Mouse (Mus musculus) embryonic facial prominence, embryonic 14.5 days (tissue): ENCODE measurements at regions not wholly inside any gene's neighbourhood (a gene's known extent, or its start where the extent isn't known, plus 50 kb on each side); places are given as distances from the start of the nearest gene placed in this dataset.

ENCODE experiments used
- ATAC-seq: fragments of 200-750 bp; cut with Nextera tagmentation; 2 replicates; pipeline ENCODE4 v1.8.0; 2017; ENCODE audit warnings: low read depth, moderate number of reproducible peaks, moderate TSS enrichment
- DNase-seq: peaks from one replicate; pipeline ENCODE4 v3.0.0-alpha.2; 2015; ENCODE audit warnings: low spot score
- H3K27ac ChIP-seq: fragments of 300-500 bp; sonication (generic); replicated peaks from 2 replicates; pipeline ENCODE4 v1.5.1; 2014; ENCODE audit warnings: low read depth, mild to moderate bottlenecking, low read length, moderate library complexity
- H3K27me3 ChIP-seq: fragments of 300-500 bp; sonication (generic); replicated peaks from 2 replicates; pipeline ENCODE4 v1.6.1; 2014; ENCODE audit warnings: low read length; ENCODE audit not compliant: control insufficient read depth, insufficient read depth
- H3K36me3 ChIP-seq: fragments of 300-500 bp; sonication (generic); 2 replicates; pipeline ENCODE4 v1.6.1; 2014; ENCODE audit warnings: low read length, mixed read lengths; ENCODE audit not compliant: control insufficient read depth, insufficient read depth
- H3K4me1 ChIP-seq: fragments of 300-500 bp; sonication (generic); 2 replicates; pipeline ENCODE4 v1.6.1; 2014; ENCODE audit warnings: antibody characterized with exemption, low read length; ENCODE audit not compliant: control insufficient read depth, insufficient read depth
- H3K4me2 ChIP-seq: fragments of 300-500 bp; sonication (generic); 2 replicates; pipeline ENCODE4 v1.6.1; 2014; ENCODE audit warnings: low read depth, mild to moderate bottlenecking, low read length, moderate library complexity, mixed read lengths
- H3K4me3 ChIP-seq: fragments of 300-500 bp; sonication (generic); 2 replicates; pipeline ENCODE4 v1.5.1; 2014; ENCODE audit warnings: low read depth, mild to moderate bottlenecking, low read length
- H3K9ac ChIP-seq: fragments of 300-500 bp; sonication (generic); 2 replicates; pipeline ENCODE4 v1.6.1; 2014; ENCODE audit warnings: low read depth, mild to moderate bottlenecking, low read length, moderate library complexity, mixed read lengths
- H3K9me3 ChIP-seq: fragments of 300-500 bp; sonication (generic); 2 replicates; pipeline ENCODE4 v1.6.1; 2016; ENCODE audit warnings: low read length; ENCODE audit not compliant: control insufficient read depth
- WGBS: fragments of 180-500 bp; shearing (Covaris S2); extraction: QIAGEN DNeasy Blood & Tissue Kit; methylation state at CpG from one replicate; pipeline ENCODE4 v1.1.7; 2014; 5-methylcytosine and 5-hydroxymethylcytosine counted together

- H3K4me3 ChIP-seq, result no peak overlapping the region
- DNase-seq (no peak), ATAC-seq (no peak)
- 83% methylated on average over 3 of the region's 3 CpGs for WGBS
- H3K27me3 ChIP-seq, result no peaks in the 10 kb centered on the region
- H3K9me3 ChIP-seq, result no peaks in the 10 kb centered on the region
- no peaks in the 10 kb centered on the region for H3K36me3 ChIP-seq
- H3K9ac ChIP-seq, result no peak overlapping the region
- H3K4me2 ChIP-seq, result no peak overlapping the region
- H3K27ac ChIP-seq, result no peak overlapping the region
- no peaks in the 10 kb centered on the region for H3K4me1 ChIP-seq
Observed at GRCm38 (mm10) chr5:78419205-78419604, 1011.4 kb upstream of the Igfbp7 start.

- no peak overlapping the region for H3K27ac ChIP-seq
- no peak overlapping the region for H3K9ac ChIP-seq
- H3K9me3 ChIP-seq, result no peaks in the 10 kb centered on the region
- ATAC-seq (no peak), DNase-seq (no peak)
- H3K27me3 ChIP-seq, result no peaks in the 10 kb centered on the region
- no peaks in the 10 kb centered on the region for H3K36me3 ChIP-seq
- no peak overlapping the region for H3K4me2 ChIP-seq
- no peak overlapping the region for H3K4me3 ChIP-seq
- H3K4me1 ChIP-seq, result no peaks in the 10 kb centered on the region
Observed at GRCm38 (mm10) chr5:78406370-78406769, 998.5 kb upstream of the Igfbp7 start.

GRCm38 (mm10) chr5:78402228-78402710 is 994.4 kb upstream of the Igfbp7 start:
- Histone ChIP-seq H3K4me1 (no peaks in the 10 kb centered on the region), H3K4me2 (no peak overlapping the region), H3K27ac (no peak overlapping the region), H3K36me3 (no peaks in the 10 kb centered on the region), H3K27me3 (no peaks in the 10 kb centered on the region), H3K9ac (no peak overlapping the region), H3K4me3 (no peak overlapping the region), H3K9me3 (no peaks in the 10 kb centered on the region)
- DNase-seq, result no peak
- no peak for ATAC-seq
- 78% methylated on average over 2 of the region's 2 CpGs for WGBS

GRCm38 (mm10) chr5:78393373-78393772 is 985.5 kb upstream of the Igfbp7 start:
- ATAC-seq (no peak), DNase-seq (peak; percentile 6)
- H3K4me2 ChIP-seq, result no peak overlapping the region
- H3K4me3 ChIP-seq, result no peak overlapping the region
- H3K4me1 ChIP-seq, result no peaks in the 10 kb centered on the region
- H3K36me3 ChIP-seq, result no peaks in the 10 kb centered on the region
- no peak overlapping the region for H3K9ac ChIP-seq
- H3K9me3 ChIP-seq, result no peaks in the 10 kb centered on the region
- 65% methylated on average over 2 of the region's 2 CpGs for WGBS
- H3K27me3 ChIP-seq, result no peaks in the 10 kb centered on the region
- H3K27ac ChIP-seq, result no peak overlapping the region
